Mouse (Mus musculus): ENCODE measurements around the gene Bahcc1.

Gene Bahcc1

GRCm38 (mm10) chr11:120206669-120207090 lies 26.1 kb upstream of the Bahcc1 start:
- in situ Hi-C loops (cut with MseI, MboI): loop anchor here in 1 of 2 experiments (5.0 kb wide), 1 partner anchor 94 kb away; no protein-coding TSS in a partner anchor

- in situ Hi-C loops (cut with MseI, MboI): loop anchor here in 1 of 2 experiments (5.0 kb wide), 1 partner anchor 97 kb away; no protein-coding TSS in a partner anchor
These were observed 23.9 kb upstream of the Bahcc1 start for GRCm38 (mm10) chr11:120208848-120209247.

GRCm38 (mm10) chr11:120209462-120209861 lies 23.3 kb upstream of the Bahcc1 start:
- in situ Hi-C loops (cut with MseI, MboI): loop anchor here in 1 of 2 experiments (5.0 kb wide), 1 partner anchor 97 kb away; no protein-coding TSS in a partner anchor

- in situ Hi-C loops (cut with MseI, MboI): no loop called here
These were observed 17.0 kb upstream of the Bahcc1 start for GRCm38 (mm10) chr11:120215726-120216241.

- in situ Hi-C loops (cut with MseI, MboI): no loop called here
These were observed 16.0 kb upstream of the Bahcc1 start for GRCm38 (mm10) chr11:120216540-120217324.

- in situ Hi-C loops (cut with MseI, MboI): no loop called here
These were observed 14.4 kb upstream of the Bahcc1 start for GRCm38 (mm10) chr11:120218176-120218856.

GRCm38 (mm10) chr11:120218946-120219345 lies 13.8 kb upstream of the Bahcc1 start:
- in situ Hi-C loops (cut with MseI, MboI): no loop called here

- in situ Hi-C loops (cut with MseI, MboI): no loop called here
These were observed 12.7 kb upstream of the Bahcc1 start for GRCm38 (mm10) chr11:120219916-120220522.

GRCm38 (mm10) chr11:120220963-120221827 lies 11.6 kb upstream of the Bahcc1 start:
- in situ Hi-C loops (cut with MseI, MboI): no loop called here

GRCm38 (mm10) chr11:120222425-120223104 lies 10.2 kb upstream of the Bahcc1 start:
- in situ Hi-C loops (cut with MseI, MboI): no loop called here

- in situ Hi-C loops (cut with MseI, MboI): no loop called here
These were observed 8.9 kb upstream of the Bahcc1 start for GRCm38 (mm10) chr11:120223586-120224487.

- in situ Hi-C loops (cut with MseI, MboI): no loop called here
These were observed 8.1 kb upstream of the Bahcc1 start for GRCm38 (mm10) chr11:120224488-120225255.

GRCm38 (mm10) chr11:120225256-120226195 lies 7.2 kb upstream of the Bahcc1 start:
- in situ Hi-C loops (cut with MseI, MboI): no loop called here

- in situ Hi-C loops (cut with MseI, MboI): no loop called here
These were observed 6.1 kb upstream of the Bahcc1 start for GRCm38 (mm10) chr11:120226421-120227280.

- in situ Hi-C loops (cut with MseI, MboI): no loop called here
These were observed 5.1 kb upstream of the Bahcc1 start for GRCm38 (mm10) chr11:120227571-120228051.

GRCm38 (mm10) chr11:120228116-120228890 lies 4.4 kb upstream of the Bahcc1 start:
- in situ Hi-C loops (cut with MseI, MboI): no loop called here

Data from mouse trophoblast stem cell (cell line).